Mouse (Mus musculus) liver, embryonic 13.5 days (tissue): ENCODE data around the gene Gm11983. TPM values are rescaled to one million over a fixed set of nuclear protein-coding genes. Genes with fewer than 3 reads are reported as not detected.
"Not testable (repeated sequence)": the region's sequence is repeated elsewhere in the genome, so short reads cannot be mapped to it uniquely, and the experiment has no call there.

Experiments
- ATAC-seq: fragments of 200-750 bp; cut with Nextera tagmentation; 2 replicates; pipeline ENCODE4 v1.8.0; 2017; ENCODE audit warnings: low read depth, mild to moderate bottlenecking, moderate number of reproducible peaks, moderate library complexity
- DNase-seq: peaks from one replicate; pipeline ENCODE4 v3.0.0; 2022
- H3K27ac ChIP-seq: fragments of 300-500 bp; sonication (generic); 2 replicates; pipeline ENCODE4 v1.5.1; 2015; ENCODE audit warnings: moderate library complexity, mild to moderate bottlenecking, inconsistent platforms
- H3K27me3 ChIP-seq: fragments of 300-500 bp; sonication (generic); 2 replicates; pipeline ENCODE4 v1.6.1; 2015; ENCODE audit warnings: mild to moderate bottlenecking, inconsistent platforms
- H3K36me3 ChIP-seq: fragments of 300-500 bp; sonication (generic); 2 replicates; pipeline ENCODE4 v1.6.1; 2015; ENCODE audit warnings: mild to moderate bottlenecking, inconsistent platforms
- H3K4me1 ChIP-seq: fragments of 300-500 bp; sonication (generic); replicated peaks from 2 replicates; pipeline ENCODE4 v1.6.1; 2015; ENCODE audit warnings: inconsistent platforms
- H3K4me2 ChIP-seq: fragments of 300-500 bp; sonication (generic); 2 replicates; pipeline ENCODE4 v1.6.1; 2015; ENCODE audit warnings: inconsistent platforms, mild to moderate bottlenecking, moderate library complexity
- H3K4me3 ChIP-seq: fragments of 300-500 bp; sonication (generic); replicated peaks from 2 replicates; pipeline ENCODE4 v1.5.1; 2015; ENCODE audit warnings: mild to moderate bottlenecking, inconsistent platforms
- H3K9ac ChIP-seq: fragments of 300-500 bp; sonication (generic); 2 replicates; pipeline ENCODE4 v1.6.1; 2015; ENCODE audit warnings: mild to moderate bottlenecking, inconsistent platforms
- H3K9me3 ChIP-seq: fragments of 300-500 bp; sonication (generic); replicated peaks from 2 replicates; pipeline ENCODE4 v1.6.1; 2016; ENCODE audit warnings: inconsistent platforms
- WGBS: fragments of 180-500 bp; shearing (Covaris S2); methylation state at CpG from one replicate; pipeline ENCODE4 v1.1.7; 2015; ENCODE audit not compliant: insufficient replicate concordance; 5-methylcytosine and 5-hydroxymethylcytosine counted together
- polyA plus RNA-seq: library from polyadenylated mRNA; unstranded; fragments of >200 nt; fragmentation: Nextera tagmentation; extraction: Ambion mirVana; gene quantifications from 2 replicates; pipeline ENCODE4 v1.2.1, GENCODE M21; 2015

Gm11983 gene
- polyA plus RNA-seq, 1 experiment from 2014 or later = not detected

DNA sequence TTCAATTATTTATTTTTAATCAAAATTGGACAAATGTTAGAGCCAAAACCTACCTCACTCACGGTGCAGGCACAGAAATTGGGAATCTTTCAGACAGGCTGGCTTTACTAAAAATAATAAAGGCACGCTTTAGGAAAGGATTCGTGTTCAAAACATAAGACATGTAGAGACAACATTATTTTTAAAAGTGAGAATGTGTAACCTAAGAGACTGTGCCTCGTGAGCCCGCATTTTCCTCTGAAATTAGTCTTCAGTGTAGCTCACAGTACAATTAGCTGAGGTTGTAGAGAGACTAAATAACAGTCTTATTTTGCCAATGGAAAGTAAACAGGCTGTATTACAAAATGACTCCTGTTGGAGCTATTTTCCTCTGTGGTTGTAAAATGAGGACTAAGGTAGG is 4.7 kb upstream of the Gm11983 start:
- ATAC-seq (no peak), DNase-seq (no peak)
- H3K27me3 ChIP-seq = no peaks in the 10 kb centered on the region
- H3K27ac ChIP-seq = no peak overlapping the region
- WGBS = 59% methylated on average over 5 of the region's 5 CpGs
- no peaks in the 10 kb centered on the region for H3K9me3 ChIP-seq
- H3K9ac ChIP-seq = no peak overlapping the region
- H3K4me1 ChIP-seq = no peaks in the 10 kb centered on the region
- no peaks in the 10 kb centered on the region for H3K36me3 ChIP-seq
- no peak overlapping the region for H3K4me2 ChIP-seq
- no peak overlapping the region for H3K4me3 ChIP-seq

DNA sequence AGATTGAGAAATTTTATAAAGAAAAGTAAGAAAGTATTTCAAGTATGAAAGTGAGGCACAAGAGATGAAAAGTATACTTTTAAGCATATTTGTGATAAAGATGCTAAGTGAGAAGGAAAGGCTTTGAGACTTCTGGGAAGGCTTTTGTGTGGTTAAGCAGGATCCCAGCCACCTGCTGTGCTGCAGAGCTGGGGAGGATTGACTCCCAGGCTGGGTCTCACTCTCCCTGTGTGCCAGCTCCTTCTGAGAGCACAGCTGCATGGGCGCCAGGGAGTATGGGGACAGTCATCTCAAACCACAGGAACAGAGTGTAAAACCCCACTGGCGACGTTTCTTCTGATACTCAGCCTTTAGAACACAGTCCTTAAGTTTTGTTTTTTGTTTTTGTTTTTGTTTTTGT is 3.3 kb upstream of the Gm11983 start:
- Histone ChIP-seq H3K9me3 (no peaks in the 10 kb centered on the region), H3K27ac (no peak overlapping the region), H3K4me1 (no peaks in the 10 kb centered on the region), H3K4me2 (no peak overlapping the region), H3K27me3 (no peaks in the 10 kb centered on the region), H3K36me3 (no peaks in the 10 kb centered on the region), H3K9ac (no peak overlapping the region), H3K4me3 (no peak overlapping the region)
- no peak for DNase-seq
- 52% methylated on average over 3 of the region's 3 CpGs for WGBS
- ATAC-seq = no peak

DNA sequence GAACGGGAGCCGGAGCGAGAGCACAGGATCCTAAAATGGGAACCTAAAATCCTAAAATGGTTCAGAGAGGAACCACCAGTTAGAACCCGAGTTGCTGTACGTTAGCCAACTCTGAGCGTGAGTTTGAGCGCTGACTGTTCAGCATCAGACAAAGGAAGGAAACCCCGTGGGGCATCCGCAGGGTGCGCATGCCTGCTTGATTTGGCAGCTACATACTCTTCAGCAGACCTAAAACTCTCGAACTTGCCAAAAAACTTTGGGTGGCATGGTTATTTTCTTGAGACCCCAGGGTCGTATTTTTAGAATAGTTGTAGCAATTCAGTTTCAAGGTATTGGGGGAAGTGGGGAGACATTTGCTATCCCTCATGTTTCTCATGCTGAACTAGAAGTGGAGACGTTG is 2.8 kb downstream of the Gm11983 start:
- Histone ChIP-seq H3K4me3 (no peak overlapping the region), H3K27me3 (no peaks in the 10 kb centered on the region), H3K9ac (no peak overlapping the region), H3K36me3 (no peaks in the 10 kb centered on the region), H3K9me3 (no peaks in the 10 kb centered on the region), H3K4me2 (no peak overlapping the region), H3K27ac (no peak overlapping the region), H3K4me1 (no peaks in the 10 kb centered on the region)
- DNase-seq (no peak), ATAC-seq (no peak)
- 63% methylated on average over 13 of the region's 13 CpGs for WGBS

DNA sequence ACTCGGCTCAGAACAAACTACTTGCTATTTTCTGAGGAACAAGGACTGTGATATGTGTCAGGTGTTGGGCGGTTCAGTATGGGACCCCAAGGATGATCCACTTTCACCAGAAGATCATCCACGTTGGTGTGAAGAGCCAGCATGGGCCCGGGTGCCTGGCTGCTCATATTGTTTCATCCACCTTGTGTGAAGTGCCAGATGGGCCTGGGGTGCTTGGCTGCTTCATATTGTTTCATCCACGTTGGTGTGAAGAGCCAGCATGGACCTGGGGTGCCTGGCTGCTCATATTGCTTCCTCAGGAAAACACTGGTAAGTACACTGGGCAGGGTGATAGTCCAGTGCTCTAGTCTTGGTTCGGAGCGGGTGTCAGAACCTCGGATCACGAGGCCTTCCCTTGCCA is 3.7 kb downstream of the Gm11983 start:
- no peak overlapping the region for H3K27ac ChIP-seq
- DNase-seq = no peak
- ATAC-seq = no peak

DNA sequence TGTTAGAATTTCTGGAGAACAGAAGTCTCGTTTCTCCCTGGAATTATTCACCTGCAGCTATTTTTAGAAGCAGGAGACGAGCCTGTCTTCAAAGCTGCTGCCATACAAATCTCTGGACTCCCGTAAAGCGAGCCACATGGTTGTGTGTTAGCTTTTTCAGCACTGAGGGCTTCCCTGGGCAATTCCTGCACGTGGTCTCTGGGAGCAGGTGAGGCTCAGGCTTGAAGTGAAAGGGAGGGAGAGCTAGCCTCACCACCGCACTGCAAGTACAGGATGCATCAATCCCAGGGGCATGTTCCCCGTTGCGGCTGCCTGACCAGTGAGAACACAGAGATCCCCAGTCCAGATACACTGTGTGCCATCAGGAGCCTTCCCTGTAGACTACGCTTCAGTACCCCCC is 5.5 kb downstream of the Gm11983 start:
- ATAC-seq = no peak
- WGBS = 59% methylated on average over 9 of the region's 9 CpGs
- DNase-seq = no peak
- Histone ChIP-seq H3K27me3 (no peaks in the 10 kb centered on the region), H3K9ac (no peak overlapping the region), H3K4me2 (no peak overlapping the region), H3K27ac (no peak overlapping the region), H3K9me3 (no peaks in the 10 kb centered on the region), H3K4me3 (no peak overlapping the region), H3K36me3 (no peaks in the 10 kb centered on the region), H3K4me1 (no peaks in the 10 kb centered on the region)

More for the DNA sequence above, 3.7 kb downstream of the Gm11983 start:
- Histone ChIP-seq H3K36me3 (no peaks in the 10 kb centered on the region), H3K9ac (no peak overlapping the region), H3K27me3 (no peaks in the 10 kb centered on the region), H3K4me1 (no peaks in the 10 kb centered on the region), H3K4me2 (no peak overlapping the region), H3K4me3 (no peak overlapping the region), H3K9me3 (no peaks in the 10 kb centered on the region)
- 65% methylated on average over 9 of the region's 9 CpGs for WGBS

DNA sequence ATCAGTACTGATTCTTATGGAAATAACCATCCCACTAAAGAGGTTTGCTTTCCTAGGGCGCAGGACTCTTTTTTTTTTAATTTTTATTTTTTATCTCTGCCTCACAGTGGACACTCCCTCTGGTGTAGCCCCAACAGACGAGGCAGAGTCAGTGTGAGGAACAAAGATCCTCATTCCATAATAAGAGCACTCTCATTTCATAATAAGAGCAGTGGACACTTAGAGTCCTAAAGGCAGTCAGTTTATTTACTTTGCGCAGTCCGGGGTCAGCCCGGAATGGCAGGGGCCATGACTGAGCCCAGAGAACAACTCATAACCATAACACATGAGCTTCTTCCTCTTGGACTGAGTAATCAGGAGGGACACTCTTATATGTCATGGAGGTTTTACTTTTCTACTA is 9.3 kb downstream of the Gm11983 start:
- Histone ChIP-seq H3K9ac (no peak overlapping the region), H3K9me3 (no peaks in the 10 kb centered on the region), H3K4me1 (no peaks in the 10 kb centered on the region), H3K27ac (no peak overlapping the region), H3K4me3 (no peak overlapping the region), H3K27me3 (no peaks in the 10 kb centered on the region), H3K4me2 (no peak overlapping the region), H3K36me3 (no peaks in the 10 kb centered on the region)
- DNase-seq = no peak
- no peak for ATAC-seq
- WGBS = 48% methylated on average over 5 of the region's 5 CpGs

DNA sequence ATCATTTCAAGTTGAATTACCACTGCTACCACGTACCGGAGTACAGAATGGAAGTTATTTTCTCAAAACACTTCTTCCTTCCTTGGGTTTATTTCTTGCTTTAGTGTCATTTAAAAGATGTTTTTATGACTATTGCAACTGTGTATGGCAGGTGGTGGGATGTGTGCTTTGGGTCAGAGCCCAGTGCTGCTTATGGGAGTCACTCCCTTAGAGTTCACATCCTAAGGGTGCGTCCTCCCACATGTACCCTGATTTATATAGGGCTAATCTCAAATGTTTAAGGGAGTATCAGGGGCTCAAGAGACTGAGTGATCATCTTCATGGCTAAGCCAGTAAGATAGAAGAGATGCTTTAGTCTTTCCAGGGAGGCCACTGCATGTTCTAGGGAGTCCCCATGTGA is 11.3 kb downstream of the Gm11983 start:
- ATAC-seq (no peak), DNase-seq (no peak)
- no peaks in the 10 kb centered on the region for H3K27me3 ChIP-seq
- H3K4me1 ChIP-seq = no peaks in the 10 kb centered on the region
- no peaks in the 10 kb centered on the region for H3K9me3 ChIP-seq
- H3K4me2 ChIP-seq = no peak overlapping the region
- no peak overlapping the region for H3K4me3 ChIP-seq
- no peaks in the 10 kb centered on the region for H3K36me3 ChIP-seq
- H3K27ac ChIP-seq = no peak overlapping the region
- 76% methylated on average over 3 of the region's 3 CpGs for WGBS
- H3K9ac ChIP-seq = no peak overlapping the region

DNA sequence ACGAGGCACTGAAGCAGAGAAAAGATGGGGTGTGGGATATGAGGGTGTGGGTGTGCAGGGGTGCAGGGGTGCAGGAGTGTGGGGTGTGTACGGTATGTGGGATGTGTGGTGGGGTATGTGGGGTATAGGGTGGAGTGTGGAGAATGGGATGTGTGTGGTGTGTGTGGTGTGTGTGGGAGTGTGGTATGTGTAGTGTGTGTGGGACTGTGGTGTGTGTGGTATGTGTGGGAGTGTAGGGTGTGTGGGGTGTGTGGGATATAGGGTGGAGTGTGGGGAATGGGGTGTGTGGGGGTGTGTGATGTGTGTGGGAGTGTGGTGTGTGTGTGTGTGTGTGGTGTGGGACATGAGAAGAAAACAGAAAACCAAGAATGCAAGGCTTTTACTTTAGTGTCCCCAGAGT is 14.3 kb downstream of the Gm11983 start:
- H3K9me3 ChIP-seq = no peaks in the 10 kb centered on the region
- no peak for ATAC-seq
- no peaks in the 10 kb centered on the region for H3K36me3 ChIP-seq
- no peak overlapping the region for H3K4me2 ChIP-seq
- H3K27ac ChIP-seq = no peak overlapping the region
- no peak overlapping the region for H3K9ac ChIP-seq
- no peak overlapping the region for H3K4me3 ChIP-seq
- no peaks in the 10 kb centered on the region for H3K27me3 ChIP-seq
- 69% methylated on average over 2 of the region's 2 CpGs for WGBS
- no peak for DNase-seq
- H3K4me1 ChIP-seq = no peaks in the 10 kb centered on the region

DNA sequence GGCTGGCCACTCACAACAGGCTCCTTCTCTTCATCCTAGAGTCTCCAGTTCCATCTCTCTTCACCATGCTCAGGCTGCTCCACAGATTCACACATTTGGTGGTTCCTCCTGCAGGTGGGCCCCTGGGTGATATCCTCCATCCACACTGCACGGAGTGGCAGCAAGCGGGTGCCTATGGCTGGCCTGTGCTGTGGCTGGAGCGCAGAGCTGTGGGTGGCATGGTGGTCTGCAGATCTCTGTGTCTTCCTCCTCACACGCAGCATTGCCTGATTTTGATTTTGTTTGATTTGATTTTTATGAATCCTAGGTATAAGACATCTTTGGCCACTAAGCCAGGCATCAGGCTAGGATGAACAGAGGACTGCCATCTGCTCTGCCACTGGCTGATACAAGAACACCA is 23.0 kb downstream of the Gm11983 start:
- no peak overlapping the region for H3K4me2 ChIP-seq
- no peak overlapping the region for H3K27ac ChIP-seq
- 69% methylated on average over 4 of the region's 4 CpGs for WGBS
- H3K9ac ChIP-seq = no peak overlapping the region
- H3K27me3 ChIP-seq = no peaks in the 10 kb centered on the region
- ATAC-seq = no peak
- no peak for DNase-seq
- no peak overlapping the region for H3K4me3 ChIP-seq
- H3K36me3 ChIP-seq = no peaks in the 10 kb centered on the region
- no peaks in the 10 kb centered on the region for H3K9me3 ChIP-seq
- no peaks in the 10 kb centered on the region for H3K4me1 ChIP-seq

DNA sequence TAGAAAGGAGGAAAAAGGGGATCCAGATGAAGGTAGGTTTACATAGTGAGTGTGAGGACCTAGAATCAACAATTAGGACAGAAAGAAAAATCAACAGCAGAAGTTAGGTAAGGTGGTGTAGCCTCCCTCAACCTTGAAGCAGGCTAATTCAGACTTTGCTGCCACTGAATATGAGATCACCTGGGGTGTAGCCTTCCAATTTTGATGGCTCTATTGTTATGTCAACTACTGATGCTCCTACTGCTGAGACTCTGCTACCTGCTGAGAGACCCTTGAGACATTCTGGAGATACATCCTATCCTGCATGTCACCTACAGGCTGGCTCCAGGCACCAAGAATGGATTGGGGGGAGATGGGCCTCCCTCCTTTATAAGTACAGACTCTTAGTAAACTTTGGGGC is 34.6 kb downstream of the Gm11983 start:
- not testable (repeated sequence) for H3K4me1 ChIP-seq, ATAC-seq, H3K4me2 ChIP-seq, H3K36me3 ChIP-seq, H3K9me3 ChIP-seq, DNase-seq, H3K9ac ChIP-seq, H3K27ac ChIP-seq, H3K27me3 ChIP-seq, H3K4me3 ChIP-seq

DNA sequence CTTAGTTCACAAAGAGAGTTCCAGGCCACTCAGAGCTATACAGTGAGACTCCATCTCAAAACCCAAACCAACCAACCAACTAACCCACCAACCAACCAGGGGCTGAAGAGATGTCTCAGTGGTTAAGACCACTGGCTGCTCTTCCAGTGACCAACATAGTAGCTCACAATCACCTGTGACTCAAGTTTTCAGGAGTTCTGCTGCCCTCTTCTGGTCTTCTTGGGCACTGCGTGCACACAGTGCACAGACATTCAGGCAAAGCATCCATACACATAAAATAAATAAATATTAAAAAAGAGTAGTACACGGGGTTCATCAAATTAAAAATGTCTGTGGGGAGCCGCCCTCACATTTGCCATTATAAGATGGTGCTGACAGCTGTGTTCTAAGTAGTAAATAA is 46.8 kb downstream of the Gm11983 start:
- Histone ChIP-seq H3K27ac (no peak overlapping the region), H3K36me3 (no peaks in the 10 kb centered on the region), H3K9ac (no peak overlapping the region), H3K4me2 (no peak overlapping the region), H3K9me3 (0 out of 2 replicates have a peak, but pooled peaks cover 4% of the 10 kb centered on the region), H3K4me3 (no peak overlapping the region), H3K27me3 (no peaks in the 10 kb centered on the region), H3K4me1 (no peaks in the 10 kb centered on the region)
- 83% methylated on average over 3 of the region's 3 CpGs for WGBS
- DNase-seq (no peak), ATAC-seq (no peak)
